Mouse (Mus musculus) lung, adult 2 months (tissue): Measurements from ENCODE around the gene Nfkbid.

ENCODE experiments used
- CTCF ChIP-seq: fragments of 200-500 bp; IDR thresholded peaks from 2 replicates; pipeline ENCODE4 v1.5.1; 2011; ENCODE audit warnings: mild to moderate bottlenecking, low read length, control low read depth; ENCODE audit not compliant: insufficient read depth
- POLR2A ChIP-seq: fragments of 200-500 bp; IDR thresholded peaks from 2 replicates; pipeline ENCODE4 v1.6.1; 2011; ENCODE audit warnings: low read depth, mild to moderate bottlenecking, control low read depth, low read length, borderline replicate concordance; ENCODE audit errors: extremely low read depth

GRCm38 (mm10) chr7:30457629-30458330 lies 36.2 kb downstream of the Nfkbid start, which contains the start of the genes Kirrel2 and Nphs1:
- TF ChIP-seq CTCF (no peak), POLR2A (no peak)
